Mouse (Mus musculus): ENCODE measurements around the gene Slc44a2. TPM values are rescaled to one million over a fixed set of nuclear protein-coding genes. Genes with fewer than 3 reads are reported as not detected.

Slc44a2 gene
- total RNA-seq, 2 experiments from 2014 or later, result 159 to 162 TPM

GRCm38 (mm10) chr9:21370876-21371275 lies 50.4 kb downstream of the Slc44a2 start:
- no peak for DNase-seq (ENCODE audit: low spot score)

DNA sequence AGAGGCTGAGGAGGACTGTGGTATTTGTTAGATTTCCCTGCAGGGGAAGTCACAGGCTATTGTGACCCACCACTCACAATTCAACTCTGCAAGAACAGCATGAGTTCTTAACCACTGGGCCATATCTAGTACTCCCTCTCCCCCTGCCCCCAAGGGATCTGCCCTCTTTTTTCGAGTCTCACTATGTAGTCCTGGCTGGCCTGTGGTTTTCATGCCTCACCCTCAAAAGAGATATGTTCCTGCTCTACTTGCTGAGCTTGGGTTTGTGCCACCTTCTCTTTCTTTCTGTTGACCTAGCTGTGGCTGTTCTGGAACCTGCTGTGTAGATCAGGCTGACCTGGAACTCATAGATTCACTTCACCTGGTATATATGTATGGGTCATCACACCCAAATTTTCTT lies 52.0 kb downstream of the Slc44a2 start:
- no peak for DNase-seq (ENCODE audit: low spot score)

DNA sequence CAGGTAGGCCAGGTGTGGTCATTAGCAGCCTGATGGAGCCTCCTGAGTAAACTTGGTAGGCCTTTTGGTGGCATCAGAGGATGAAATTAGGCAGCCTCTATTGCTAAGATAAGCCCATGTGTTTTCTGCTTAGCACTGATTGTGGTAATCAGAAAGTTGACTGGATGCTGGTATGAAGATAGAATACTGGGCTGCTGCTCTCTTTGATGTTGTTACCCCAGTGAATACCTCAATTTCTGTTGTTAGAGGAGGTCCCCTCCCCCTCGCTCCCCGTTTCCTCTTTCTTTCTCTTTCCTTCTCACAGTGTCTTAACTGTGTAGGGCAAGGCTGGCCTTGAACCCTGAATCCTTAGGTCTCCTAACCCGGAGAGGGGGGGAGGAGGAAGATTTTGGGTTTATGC lies 58.7 kb downstream of the Slc44a2 start:
- DNase-seq (ENCODE audit: low spot score), result no peak

DNA sequence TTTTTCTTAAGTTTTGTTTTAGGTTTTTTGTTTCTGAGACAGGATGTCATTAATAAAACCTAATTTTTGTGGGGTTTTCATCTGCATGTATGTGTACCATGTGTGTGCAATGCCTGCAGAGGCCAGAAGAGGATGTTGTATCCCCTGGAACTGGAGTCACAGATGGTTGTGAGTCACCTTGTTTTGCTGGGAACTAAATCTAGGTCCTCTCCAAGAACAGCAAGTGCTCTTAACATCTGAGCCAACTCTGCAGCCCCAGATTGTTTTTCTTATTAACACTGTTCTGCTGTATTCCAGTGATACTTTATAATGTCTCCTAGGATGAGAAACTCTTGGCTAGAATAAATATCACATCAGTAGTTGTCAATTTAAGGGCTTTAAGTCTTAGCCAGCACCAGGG lies 60.4 kb downstream of the Slc44a2 start:
- no peak for DNase-seq (ENCODE audit: low spot score)

GRCm38 (mm10) chr9:21383966-21384365 lies 63.5 kb downstream of the Slc44a2 start:
- DNase-seq (ENCODE audit: low spot score), result no peak

- no peak for DNase-seq (ENCODE audit: low spot score)
These were observed 72.2 kb downstream of the Slc44a2 start for GRCm38 (mm10) chr9:21392646-21393175.

GRCm38 (mm10) chr9:21395692-21396091 lies 75.2 kb downstream of the Slc44a2 start:
- DNase-seq (ENCODE audit: low spot score), result no peak

DNA sequence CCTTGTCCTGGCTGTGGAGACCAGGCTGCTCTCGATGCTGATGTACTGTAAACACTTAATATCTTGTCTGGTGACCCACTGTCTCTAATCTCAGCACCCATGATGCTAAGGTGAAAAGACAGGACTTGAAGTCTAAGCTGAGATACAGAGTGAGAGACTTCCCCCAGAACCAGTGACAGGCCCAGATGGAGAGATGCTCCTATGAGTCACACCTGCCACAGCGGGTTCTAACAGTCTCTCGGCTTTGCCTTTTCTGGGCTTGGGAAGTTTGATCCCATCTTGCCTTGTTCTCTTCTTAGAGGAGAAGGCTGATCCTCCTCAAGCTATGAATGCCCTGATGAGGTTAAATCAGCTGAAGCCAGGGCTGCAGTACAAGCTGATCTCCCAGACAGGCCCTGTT lies 76.7 kb downstream of the Slc44a2 start:
- no peak for DNase-seq (ENCODE audit: low spot score)

DNA sequence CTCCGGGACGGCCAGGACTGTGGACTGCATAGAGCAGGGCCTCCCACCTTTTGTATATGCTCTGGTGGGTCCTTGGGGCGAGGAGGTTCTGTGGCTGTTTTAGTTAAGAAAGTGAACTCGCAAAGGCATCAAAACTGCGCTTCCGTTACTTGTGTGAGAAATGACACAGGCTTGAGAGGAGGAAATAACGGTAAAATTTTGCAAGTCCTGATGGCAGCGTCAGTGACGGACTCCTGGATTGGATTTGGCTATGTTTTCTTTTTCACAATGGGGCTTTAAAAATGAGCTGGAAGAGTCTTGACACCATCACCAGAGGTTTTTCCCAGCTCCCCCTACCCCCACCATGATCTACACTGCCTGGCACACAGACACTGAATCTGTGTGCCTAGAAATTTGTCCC lies 80.5 kb downstream of the Slc44a2 start:
- no peak for DNase-seq (ENCODE audit: low spot score)

DNA sequence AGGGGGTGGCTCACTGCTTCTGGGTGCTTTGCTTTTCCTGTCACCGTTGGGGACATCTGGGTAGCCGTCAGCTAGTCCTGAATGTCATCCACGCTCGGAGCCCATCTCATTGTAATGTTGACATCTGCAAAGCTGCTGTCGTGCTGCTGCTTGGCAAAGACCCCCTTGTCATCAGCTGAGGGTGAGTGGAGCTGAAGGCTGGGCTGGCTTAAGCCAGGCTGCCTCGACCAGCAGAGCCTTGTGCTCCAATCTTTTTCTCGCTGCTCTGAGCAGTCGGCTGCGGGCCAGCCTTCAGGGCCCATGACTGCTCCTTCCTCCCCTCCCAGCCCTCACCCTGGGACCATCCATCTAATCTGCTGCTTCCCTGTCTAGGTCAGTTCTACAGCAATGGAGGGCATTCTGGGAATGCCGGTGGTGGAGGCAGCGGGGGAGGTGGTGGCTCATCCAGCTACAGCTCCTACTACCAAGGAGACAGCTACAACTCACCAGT lies 82.3 kb downstream of the Slc44a2 start:
- no peak for DNase-seq (ENCODE audit: low spot score)

DNA sequence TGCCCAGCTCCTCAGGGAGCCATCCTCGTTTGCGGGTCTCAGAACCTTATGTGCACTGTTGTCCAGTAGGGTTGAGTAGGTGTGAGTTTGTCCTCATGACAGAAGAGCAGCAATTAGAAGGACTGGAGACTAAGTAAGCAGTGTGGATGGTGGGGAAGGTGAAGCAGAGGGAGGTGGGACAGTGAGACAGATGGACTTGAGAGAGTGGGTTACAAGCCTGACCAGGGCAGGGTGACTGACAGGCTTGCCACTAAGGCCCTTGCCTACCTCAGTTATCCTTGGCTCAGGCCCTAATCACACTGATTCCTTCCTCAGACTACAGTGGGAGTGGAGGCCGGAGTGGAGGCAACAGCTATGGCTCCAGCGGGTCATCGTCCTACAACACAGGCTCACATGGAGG lies 83.2 kb downstream of the Slc44a2 start:
- no peak for DNase-seq (ENCODE audit: low spot score)

Other genes with a start within 250 kb of the Slc44a2 start
- under 1 TPM; 0.17 to 0.34 TPM for gene Gm49373, start 247.6 kb upstream of the Slc44a2 start, total RNA-seq (2021)
- gene Fdx1l, start 247.1 kb upstream of the Slc44a2 start, total RNA-seq (2021), result 10 to 100 TPM; 46.9 to 48.4 TPM
- under 1 TPM; 0.43 to 0.64 TPM for gene Gm38431, start 228.7 kb upstream of the Slc44a2 start, total RNA-seq (2021)
- gene Raver1, start 228.7 kb upstream of the Slc44a2 start, total RNA-seq (2021), result 10 to 100 TPM; 16.8 to 20.2 TPM
- gene Tyk2, start 189.5 kb upstream of the Slc44a2 start, total RNA-seq (2021), result 1 to 10 TPM; 5.0 to 6.1 TPM
- 100 to 1,000 TPM; 128 to 140 TPM for gene Cdc37, start 170.7 kb upstream of the Slc44a2 start, total RNA-seq (2021)
- 10 to 100 TPM; 45.0 to 52.4 TPM for gene Pde4a, start 155.0 kb upstream of the Slc44a2 start, total RNA-seq (2021)
- 10 to 100 TPM; 50.8 to 51.5 TPM for gene Keap1, start 81.3 kb upstream of the Slc44a2 start, total RNA-seq (2021)
- under 1 TPM; 0.09 to 0.12 TPM for gene S1pr5, start 72.3 kb upstream of the Slc44a2 start, total RNA-seq (2021)
- gene Atg4d, start 55.4 kb upstream of the Slc44a2 start, total RNA-seq (2021), result 10 to 100 TPM; 64.7 to 67.6 TPM
- gene Kri1, start 32.7 kb upstream of the Slc44a2 start, total RNA-seq (2021), result 1 to 10 TPM; 8.0 to 9.3 TPM
- gene Cdkn2d, start 29.3 kb upstream of the Slc44a2 start, total RNA-seq (2021), result 1 to 10 TPM; 8.0 to 8.3 TPM
- not detected for gene Ap1m2, start 8.4 kb upstream of the Slc44a2 start, total RNA-seq (2021)
- gene Ilf3, start 47.2 kb downstream of the Slc44a2 start, total RNA-seq (2021), result 10 to 100 TPM; 17.3 to 22.2 TPM
- gene Qtrt1, start 91.1 kb downstream of the Slc44a2 start, total RNA-seq (2021), result 1 to 10 TPM; 5.8 to 6.3 TPM
- 10 to 100 TPM; 37.0 to 38.6 TPM for gene Dnm2, start 104.2 kb downstream of the Slc44a2 start, total RNA-seq (2021)
- 10 to 100 TPM; 31.6 to 32.7 TPM for gene Tmed1, start 189.6 kb downstream of the Slc44a2 start, total RNA-seq (2021)
- under 1 TPM; 0.30 to 0.50 TPM for gene AB124611, start 205.5 kb downstream of the Slc44a2 start, total RNA-seq (2021)
- gene Carm1, start 226.2 kb downstream of the Slc44a2 start, total RNA-seq (2021), result 10 to 100 TPM; 55.5 to 66.5 TPM